Mouse (Mus musculus) midbrain, embryonic 10.5 days (tissue): ENCODE measurements around the gene Cblc. TPM values are rescaled to one million over a fixed set of nuclear protein-coding genes. Genes with fewer than 3 reads are reported as not detected.

ENCODE experiments used
- DNase-seq: peaks from one replicate; pipeline ENCODE4 v3.0.0-alpha.2; 2017; ENCODE audit warnings: low spot score
- H3K27ac ChIP-seq: fragments of 300-500 bp; sonication (generic); replicated peaks from 2 replicates; pipeline ENCODE4 v1.5.1; 2016; ENCODE audit warnings: mild to moderate bottlenecking
- H3K27me3 ChIP-seq: fragments of 300-500 bp; sonication (generic); 2 replicates; pipeline ENCODE4 v1.6.1; 2016; ENCODE audit warnings: low read depth, mild to moderate bottlenecking; ENCODE audit not compliant: poor library complexity, severe bottlenecking
- H3K36me3 ChIP-seq: fragments of 300-500 bp; sonication (generic); 2 replicates; pipeline ENCODE4 v1.6.1; 2016; ENCODE audit warnings: mild to moderate bottlenecking, moderate library complexity
- H3K4me1 ChIP-seq: fragments of 300-500 bp; sonication (generic); 2 replicates; pipeline ENCODE4 v1.6.1; 2016
- H3K4me3 ChIP-seq: fragments of 300-500 bp; sonication (generic); 2 replicates; pipeline ENCODE4 v1.5.1; 2016; ENCODE audit warnings: mild to moderate bottlenecking, moderate library complexity
- H3K9me3 ChIP-seq: fragments of 300-500 bp; sonication (generic); replicated peaks from 2 replicates; pipeline ENCODE4 v1.6.1; 2016; ENCODE audit warnings: mild to moderate bottlenecking
- WGBS: fragments of 180-500 bp; shearing (Covaris S2); methylation state at CpG from one replicate; pipeline ENCODE4 v1.1.7; 2016; 5-methylcytosine and 5-hydroxymethylcytosine counted together
- polyA plus RNA-seq: library from polyadenylated mRNA; unstranded; fragments of >200 nt; fragmentation: Nextera tagmentation; extraction: Ambion mirVana; gene quantifications from 2 replicates; pipeline ENCODE4 v1.2.1, GENCODE M21; 2016

Cblc gene
- polyA plus RNA-seq, 1 experiment from 2014 or later = 0.62 TPM

DNA sequence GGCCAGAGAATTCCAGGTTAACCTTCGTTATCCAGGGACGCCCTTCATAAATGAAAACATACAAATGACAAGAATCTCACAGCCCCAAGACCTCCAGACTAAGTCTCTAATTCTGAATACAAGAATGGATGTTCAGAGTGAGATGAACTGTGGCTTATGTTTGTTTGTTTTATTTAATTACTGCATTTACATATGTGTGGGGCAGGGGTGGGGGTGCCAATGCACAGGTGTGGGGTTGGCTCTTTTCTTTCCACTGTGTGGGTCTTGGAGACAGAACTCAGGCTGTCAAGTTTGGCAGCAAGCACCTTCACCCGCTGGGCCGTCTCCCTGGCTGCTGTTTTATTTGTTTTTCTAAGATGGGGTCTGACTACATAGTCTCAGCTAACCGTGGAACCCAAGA is 54.1 kb downstream of the Cblc start:
- Histone ChIP-seq H3K27ac (0 out of 2 replicates have a peak overlapping the region, but pooled peaks have one; percentile 57), H3K27me3 (no peaks in the 10 kb centered on the region), H3K9me3 (0 out of 2 replicates have a peak, but pooled peaks cover 3% of the 10 kb centered on the region), H3K4me3 (no peak overlapping the region), H3K36me3 (peaks cover 53% of the 10 kb centered on the region), H3K4me1 (peaks cover 49% of the 10 kb centered on the region)
- WGBS = 57% methylated on average over 5 of the region's 5 CpGs
- DNase-seq = no peak

DNA sequence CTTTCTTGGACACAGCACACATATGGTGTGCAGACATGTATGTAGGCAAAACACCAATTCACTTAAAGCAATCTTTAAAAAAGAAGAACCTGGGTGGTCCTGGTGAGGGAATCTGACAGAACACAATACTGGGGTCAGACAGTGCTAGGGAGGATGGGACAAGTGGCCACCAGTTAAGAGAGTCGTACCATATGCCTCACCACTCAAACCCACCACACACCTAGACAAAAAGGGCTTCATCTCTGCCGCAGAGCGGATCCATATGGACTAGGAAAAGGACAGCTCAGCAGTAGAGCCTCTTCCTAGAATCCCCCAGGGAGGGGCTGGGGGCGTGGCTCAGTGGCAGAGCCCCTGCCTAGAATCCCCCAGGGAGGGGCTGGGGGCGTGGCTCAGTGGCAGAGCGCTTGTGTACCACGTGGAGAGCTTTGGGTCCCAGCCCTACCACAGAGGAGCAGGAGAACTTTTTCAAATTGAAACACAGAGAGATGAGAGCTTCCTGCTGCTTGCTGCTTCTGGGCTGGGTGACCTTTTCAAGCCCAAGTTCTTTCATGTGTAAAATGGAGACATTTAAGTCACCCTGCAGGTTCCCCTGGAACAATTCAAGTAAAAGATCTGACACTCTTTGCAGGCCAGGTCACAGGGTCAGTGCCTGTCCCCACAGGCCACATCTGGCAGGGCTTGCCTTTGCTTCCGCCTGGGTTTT is 55.1 kb downstream of the Cblc start:
- WGBS = 16% methylated on average over 8 of the region's 8 CpGs
- Histone ChIP-seq H3K4me1 (peaks cover 40% of the 10 kb centered on the region), H3K27me3 (no peaks in the 10 kb centered on the region), H3K36me3 (peaks cover 63% of the 10 kb centered on the region), H3K4me3 (peak overlapping the region; percentile 11; the same call in 1 of the 2 replicates), H3K9me3 (0 out of 2 replicates have a peak, but pooled peaks cover 3% of the 10 kb centered on the region), H3K27ac (peak overlapping the region; percentile 57; the same call in 1 of the 2 replicates)
- DNase-seq = peak; percentile 47

DNA sequence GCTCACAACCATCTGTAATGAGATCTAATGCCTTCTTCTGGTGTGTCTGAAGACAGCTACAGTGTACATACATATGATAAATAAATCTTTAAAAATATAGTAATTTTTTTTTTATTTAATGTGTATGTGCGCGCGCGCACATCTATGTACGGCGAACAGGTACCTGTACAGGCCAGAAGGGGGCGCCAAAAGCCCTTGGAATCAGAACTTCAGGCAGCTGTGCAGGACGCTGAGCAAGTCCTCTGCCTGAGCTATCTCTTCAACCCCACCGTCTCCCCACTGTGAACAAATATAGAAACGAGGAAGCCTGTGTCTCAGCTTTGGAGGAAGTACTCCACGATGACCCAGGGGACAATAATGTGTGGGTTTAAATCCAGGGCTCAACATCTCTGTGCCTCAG is 56.3 kb downstream of the Cblc start:
- Histone ChIP-seq H3K4me1 (peaks cover 30% of the 10 kb centered on the region), H3K4me3 (no peak overlapping the region), H3K27me3 (no peaks in the 10 kb centered on the region), H3K9me3 (0 out of 2 replicates have a peak, but pooled peaks cover 3% of the 10 kb centered on the region), H3K36me3 (peaks cover 68% of the 10 kb centered on the region), H3K27ac (no peak overlapping the region)
- WGBS = 92% methylated on average over 11 of the region's 11 CpGs
- DNase-seq = no peak

DNA sequence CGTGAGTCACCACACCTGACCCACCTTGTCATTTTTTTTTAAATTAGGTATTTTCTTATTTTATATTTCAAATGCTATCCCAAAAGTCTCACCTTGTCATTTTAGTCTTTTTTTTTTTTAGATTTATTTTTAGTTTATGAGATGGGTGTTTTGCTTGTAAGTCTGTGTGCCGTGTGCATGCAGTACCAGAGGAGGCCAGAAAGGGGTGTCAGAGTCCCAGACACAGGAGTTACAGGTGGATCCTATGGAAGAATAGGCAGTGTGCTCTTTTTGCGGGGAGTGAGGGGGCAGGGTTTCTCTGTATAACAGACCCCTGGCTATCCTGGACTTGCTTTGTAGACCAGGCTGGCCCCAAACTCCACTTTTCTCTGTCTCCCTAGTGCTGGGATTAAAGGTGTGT is 57.8 kb downstream of the Cblc start:
- 90% methylated on average over 3 of the region's 3 CpGs for WGBS
- peaks cover 69% of the 10 kb centered on the region for H3K36me3 ChIP-seq

DNA sequence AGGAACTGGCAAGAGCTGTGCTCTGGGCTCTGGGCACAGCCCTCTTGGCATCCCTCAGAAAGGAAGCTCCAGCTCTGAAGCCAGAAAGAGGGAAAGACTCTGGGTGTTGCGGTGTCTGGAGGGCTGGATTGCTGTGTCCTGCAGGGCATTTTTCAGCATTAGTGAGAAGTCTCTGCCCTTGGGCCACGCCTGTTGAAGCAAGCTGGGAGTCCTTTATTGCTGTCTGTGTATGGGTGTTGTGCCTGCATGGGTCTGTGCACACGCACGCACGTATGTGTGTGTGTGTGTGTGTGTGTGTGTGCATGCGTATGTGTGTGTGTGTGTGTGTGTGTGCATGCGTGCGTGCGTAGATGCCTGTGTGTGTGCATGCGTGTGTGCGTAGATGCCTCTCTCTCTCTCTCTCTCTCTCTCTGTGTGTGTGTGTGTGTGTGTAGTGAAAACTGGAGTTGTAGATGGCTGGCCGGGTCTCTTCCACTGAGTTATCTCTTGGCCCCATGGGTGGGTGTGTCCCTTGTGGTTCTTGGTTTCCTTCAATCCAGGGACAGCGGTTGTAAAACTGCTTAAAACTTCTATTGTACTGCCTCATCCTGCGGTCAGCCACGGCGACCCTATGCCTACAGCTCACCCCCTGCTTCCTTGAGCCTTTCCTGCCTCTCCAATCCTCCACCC is 60.1 kb downstream of the Cblc start:
- WGBS = 88% methylated on average over 16 of the region's 16 CpGs
- H3K4me3 ChIP-seq = no peak overlapping the region
- 0 out of 2 replicates have a peak, but pooled peaks cover 3% of the 10 kb centered on the region for H3K9me3 ChIP-seq
- peaks cover 9% of the 10 kb centered on the region for H3K4me1 ChIP-seq
- peaks cover 79% of the 10 kb centered on the region for H3K36me3 ChIP-seq
- H3K27me3 ChIP-seq = no peaks in the 10 kb centered on the region
- H3K27ac ChIP-seq = no peak overlapping the region
- DNase-seq = no peak

More for the DNA sequence above, 57.8 kb downstream of the Cblc start:
- no peak overlapping the region for H3K27ac ChIP-seq
- peaks cover 21% of the 10 kb centered on the region for H3K4me1 ChIP-seq
- no peak for DNase-seq
- no peaks in the 10 kb centered on the region for H3K27me3 ChIP-seq
- 0 out of 2 replicates have a peak, but pooled peaks cover 3% of the 10 kb centered on the region for H3K9me3 ChIP-seq
- H3K4me3 ChIP-seq = no peak overlapping the region

DNA sequence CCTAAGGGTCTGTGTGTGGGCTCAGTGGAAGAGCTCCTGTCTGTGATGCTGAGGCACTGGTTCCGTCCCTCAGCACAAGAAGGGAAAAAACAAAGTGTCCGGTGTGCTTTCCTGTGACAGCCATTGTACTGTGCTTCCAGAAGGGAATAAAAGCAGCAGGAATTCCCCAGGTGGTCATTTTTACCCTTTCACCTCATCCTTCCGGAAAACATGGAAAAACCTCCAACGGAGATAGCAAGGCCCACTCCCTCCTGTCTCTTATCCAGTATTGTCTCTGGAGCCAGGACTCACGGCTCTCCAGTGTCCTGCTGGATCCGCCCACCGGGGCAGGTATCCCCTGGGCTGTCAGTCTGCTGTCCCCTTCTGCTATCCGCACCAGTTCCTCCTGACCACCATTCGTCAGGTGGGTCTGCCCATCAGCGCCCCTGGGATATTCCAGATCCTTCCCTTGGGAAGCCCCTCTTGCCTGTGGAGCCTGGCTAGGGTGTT is 62.4 kb downstream of the Cblc start:
- no peak overlapping the region for H3K27ac ChIP-seq
- H3K9me3 ChIP-seq = no peaks in the 10 kb centered on the region
- WGBS = 88% methylated on average over 10 of the region's 10 CpGs
- no peak overlapping the region for H3K4me3 ChIP-seq
- H3K4me1 ChIP-seq = no peaks in the 10 kb centered on the region
- H3K36me3 ChIP-seq = peaks cover 87% of the 10 kb centered on the region
- no peak for DNase-seq
- no peaks in the 10 kb centered on the region for H3K27me3 ChIP-seq

Other genes with a start within 250 kb of the Cblc start
- 20.3 and 20.5 TPM in 2 replicates for gene Ppp1r37, start 233.7 kb downstream of the Cblc start, polyA plus RNA-seq
- gene Zfp296, start 219.5 kb downstream of the Cblc start, polyA plus RNA-seq = 0.10 and 0.22 TPM in 2 replicates
- gene Gemin7, start 219.2 kb downstream of the Cblc start, polyA plus RNA-seq = 177 TPM in 2 replicates
- 51.8 and 61.1 TPM in 2 replicates for gene Clasrp, start 192.3 kb downstream of the Cblc start, polyA plus RNA-seq
- gene Relb, start 167.4 kb downstream of the Cblc start, polyA plus RNA-seq = 3.8 and 4.7 TPM in 2 replicates
- gene Clptm1, start 131.8 kb downstream of the Cblc start, polyA plus RNA-seq = 82.3 and 88.4 TPM in 2 replicates
- 0.22 and 0.26 TPM in 2 replicates for gene Apoc2, start 118.9 kb downstream of the Cblc start, polyA plus RNA-seq
- not detected in 2 replicates for gene Gm44805, start 115.4 kb downstream of the Cblc start, polyA plus RNA-seq
- not detected in 2 replicates for gene Apoc4, start 115.3 kb downstream of the Cblc start, polyA plus RNA-seq
- gene Apoc1, start 104.1 kb downstream of the Cblc start, polyA plus RNA-seq = 1.7 and 1.9 TPM in 2 replicates
- 166 and 199 TPM in 2 replicates for gene Apoe, start 97.6 kb downstream of the Cblc start, polyA plus RNA-seq
- 189 and 210 TPM in 2 replicates for gene Tomm40, start 81.4 kb downstream of the Cblc start, polyA plus RNA-seq
- 76.4 and 88.7 TPM in 2 replicates for gene Nectin2, start 46.3 kb downstream of the Cblc start, polyA plus RNA-seq
- gene Bcam, start 25.8 kb downstream of the Cblc start, polyA plus RNA-seq = 25.3 and 32.2 TPM in 2 replicates
- 1.1 and 1.8 TPM in 2 replicates for gene Bcl3, start 26.0 kb upstream of the Cblc start, polyA plus RNA-seq
- 0.14 TPM in 1 of 2 replicates, not detected in the other for gene Gm19345, start 55.2 kb upstream of the Cblc start, polyA plus RNA-seq
- not detected in 2 replicates for gene Ceacam16, start 64.5 kb upstream of the Cblc start, polyA plus RNA-seq
- not detected in 2 replicates for gene Ceacam19, start 91.2 kb upstream of the Cblc start, polyA plus RNA-seq
- gene Pvr, start 124.4 kb upstream of the Cblc start, polyA plus RNA-seq = 7.4 and 7.5 TPM in 2 replicates
- gene Igsf23, start 153.9 kb upstream of the Cblc start, polyA plus RNA-seq = 0.54 TPM in 1 of 2 replicates, not detected in the other
- gene Ceacam20, start 168.6 kb upstream of the Cblc start, polyA plus RNA-seq = not detected in 2 replicates
- not detected in 2 replicates for gene Nlrp9b, start 194.7 kb upstream of the Cblc start, polyA plus RNA-seq